Mouse (Mus musculus) liver, postnatal 0 days (tissue): ENCODE data around the gene Ralgapa1. TPM values are rescaled to one million over a fixed set of nuclear protein-coding genes. Genes with fewer than 3 reads are reported as not detected.

Source experiments
- ATAC-seq: fragments of 200-750 bp; cut with Nextera tagmentation; 2 replicates; pipeline ENCODE4 v1.8.0; 2017; ENCODE audit warnings: mild to moderate bottlenecking, moderate library complexity
- DNase-seq: peaks from one replicate; pipeline ENCODE4 v3.0.0-alpha.2; 2016
- H3K27ac ChIP-seq: fragments of 300-500 bp; sonication (generic); 2 replicates; pipeline ENCODE4 v1.5.1; 2014; ENCODE audit warnings: antibody characterized with exemption, moderate library complexity, mild to moderate bottlenecking, low read depth
- H3K27me3 ChIP-seq: fragments of 300-500 bp; sonication (generic); 2 replicates; pipeline ENCODE4 v1.6.1; 2014; ENCODE audit warnings: low read length, control low read depth, mixed read lengths; ENCODE audit not compliant: insufficient read depth
- H3K36me3 ChIP-seq: fragments of 300-500 bp; sonication (generic); replicated peaks from 2 replicates; pipeline ENCODE4 v1.6.1; 2014; ENCODE audit warnings: mild to moderate bottlenecking, control low read depth, low read length, moderate library complexity, mixed read lengths; ENCODE audit not compliant: insufficient read depth
- H3K4me1 ChIP-seq: fragments of 300-500 bp; sonication (generic); 2 replicates; pipeline ENCODE4 v1.6.1; 2014; ENCODE audit warnings: antibody characterized with exemption, mild to moderate bottlenecking, control low read depth; ENCODE audit not compliant: insufficient read depth
- H3K4me2 ChIP-seq: fragments of 300-500 bp; sonication (generic); 2 replicates; pipeline ENCODE4 v1.6.1; 2014; ENCODE audit warnings: low read depth, mild to moderate bottlenecking, low read length, moderate library complexity, mixed read lengths
- H3K4me3 ChIP-seq: fragments of 300-500 bp; sonication (generic); 2 replicates; pipeline ENCODE4 v1.5.1; 2014; ENCODE audit warnings: low read depth, low read length
- H3K9ac ChIP-seq: fragments of 300-500 bp; sonication (generic); replicated peaks from 2 replicates; pipeline ENCODE4 v1.6.1; 2014; ENCODE audit warnings: mild to moderate bottlenecking, moderate library complexity
- H3K9me3 ChIP-seq: fragments of 300-500 bp; sonication (generic); 2 replicates; pipeline ENCODE4 v1.6.1; 2016; ENCODE audit warnings: mild to moderate bottlenecking, control low read depth, low read length, mixed read lengths
- CTCF ChIP-seq: sonication (generic); IDR thresholded peaks from 2 replicates; pipeline ENCODE4 v1.5.1; 2016; ENCODE audit warnings: antibody characterized with exemption, low read depth
- EP300 ChIP-seq: IDR thresholded peaks from 2 replicates; pipeline ENCODE4 v1.6.1; 2016; ENCODE audit warnings: antibody characterized with exemption, low read depth, mild to moderate bottlenecking
- WGBS: fragments of 180-500 bp; shearing (Covaris S2); extraction: QIAGEN DNeasy Blood & Tissue Kit; methylation state at CpG from one replicate; pipeline ENCODE4 v1.1.7; 2014; ENCODE audit not compliant: insufficient replicate concordance; 5-methylcytosine and 5-hydroxymethylcytosine counted together
- polyA plus RNA-seq: library from polyadenylated mRNA; unstranded; fragments of >200 nt; fragmentation: Nextera tagmentation; extraction: Ambion mirVana; gene quantifications from 2 replicates; pipeline ENCODE4 v1.2.1, GENCODE M21; 2015

Ralgapa1 gene
- polyA plus RNA-seq, 1 experiment from 2014 or later = 2.8 TPM

GRCm38 (mm10) chr12:55834891-55835290 is 13.9 kb upstream of the Ralgapa1 start:
- no peak overlapping the region for H3K4me2 ChIP-seq
- TF ChIP-seq CTCF (no peak), EP300 (no peak)
- ATAC-seq = no peak
- H3K9me3 ChIP-seq = no peaks in the 10 kb centered on the region
- 84% methylated on average over 8 of the region's 8 CpGs for WGBS
- H3K27me3 ChIP-seq = no peaks in the 10 kb centered on the region
- no peaks in the 10 kb centered on the region for H3K36me3 ChIP-seq
- no peak overlapping the region for H3K27ac ChIP-seq
- no peak overlapping the region for H3K9ac ChIP-seq
- no peak overlapping the region for H3K4me3 ChIP-seq
- DNase-seq = no peak
- H3K4me1 ChIP-seq = 0 out of 2 replicates have a peak, but pooled peaks cover 2% of the 10 kb centered on the region

- Histone ChIP-seq H3K27me3 (no peaks in the 10 kb centered on the region), H3K36me3 (no peaks in the 10 kb centered on the region), H3K4me3 (no peak overlapping the region), H3K9ac (no peak overlapping the region), H3K4me2 (no peak overlapping the region), H3K9me3 (no peaks in the 10 kb centered on the region), H3K4me1 (0 out of 2 replicates have a peak, but pooled peaks cover 2% of the 10 kb centered on the region), H3K27ac (no peak overlapping the region)
- 62% methylated on average over 9 of the region's 9 CpGs for WGBS
- DNase-seq (no peak), ATAC-seq (no peak)
- TF ChIP-seq CTCF (no peak), EP300 (no peak)
These were observed 13.1 kb upstream of the Ralgapa1 start for GRCm38 (mm10) chr12:55833906-55834625.

GRCm38 (mm10) chr12:55832961-55833360 is 12.0 kb upstream of the Ralgapa1 start:
- TF ChIP-seq CTCF (no peak), EP300 (no peak)
- Histone ChIP-seq H3K4me1 (0 out of 2 replicates have a peak, but pooled peaks cover 2% of the 10 kb centered on the region), H3K4me2 (no peak overlapping the region), H3K27ac (no peak overlapping the region), H3K9ac (no peak overlapping the region), H3K27me3 (no peaks in the 10 kb centered on the region), H3K4me3 (no peak overlapping the region), H3K36me3 (no peaks in the 10 kb centered on the region), H3K9me3 (no peaks in the 10 kb centered on the region)
- DNase-seq (no peak), ATAC-seq (no peak)

- 17% methylated on average over 2 of the region's 2 CpGs for WGBS
- no peaks in the 10 kb centered on the region for H3K36me3 ChIP-seq
These were observed 10.1 kb upstream of the Ralgapa1 start for GRCm38 (mm10) chr12:55831101-55831500.

GRCm38 (mm10) chr12:55825537-55825936 is 4.6 kb upstream of the Ralgapa1 start:
- TF ChIP-seq CTCF (peak; percentile 29), EP300 (no peak)
- Histone ChIP-seq H3K27me3 (no peaks in the 10 kb centered on the region), H3K36me3 (no peaks in the 10 kb centered on the region), H3K27ac (no peak overlapping the region), H3K9me3 (peaks cover 2% of the 10 kb centered on the region; the same call in 1 of the 2 replicates), H3K4me1 (no peaks in the 10 kb centered on the region), H3K4me3 (no peak overlapping the region), H3K9ac (no peak overlapping the region), H3K4me2 (no peak overlapping the region)
- DNase-seq (no peak), ATAC-seq (no peak)
- WGBS = 78% methylated on average over 2 of the region's 2 CpGs

More at GRCm38 (mm10) chr12:55831101-55831500, 10.1 kb upstream of the Ralgapa1 start:
- DNase-seq (peak; percentile 75), ATAC-seq (no peak)
- TF ChIP-seq EP300 (no peak), CTCF (peak; percentile 85)
- Histone ChIP-seq H3K4me1 (no peaks in the 10 kb centered on the region), H3K4me2 (no peak overlapping the region), H3K27me3 (no peaks in the 10 kb centered on the region), H3K9me3 (no peaks in the 10 kb centered on the region), H3K9ac (no peak overlapping the region), H3K4me3 (no peak overlapping the region), H3K27ac (no peak overlapping the region)

GRCm38 (mm10) chr12:55824027-55824426 is 3.1 kb upstream of the Ralgapa1 start:
- no peak overlapping the region for H3K9ac ChIP-seq
- H3K27ac ChIP-seq = no peak overlapping the region
- no peak for DNase-seq
- H3K27me3 ChIP-seq = no peaks in the 10 kb centered on the region
- H3K9me3 ChIP-seq = peaks cover 2% of the 10 kb centered on the region; the same call in 1 of the 2 replicates
- peaks cover 5% of the 10 kb centered on the region for H3K4me1 ChIP-seq
- TF ChIP-seq EP300 (no peak), CTCF (no peak)
- no peak overlapping the region for H3K4me2 ChIP-seq
- no peaks in the 10 kb centered on the region for H3K36me3 ChIP-seq
- no peak overlapping the region for H3K4me3 ChIP-seq
- 75% methylated on average over 6 of the region's 6 CpGs for WGBS
- no peak for ATAC-seq
